Mouse (Mus musculus): ENCODE measurements at regions not wholly inside any gene's neighbourhood (a gene's known extent, or its start where the extent isn't known, plus 50 kb on each side); places are given as distances from the start of the nearest gene placed in this dataset.
"Not testable (repeated sequence)": the region's sequence is repeated elsewhere in the genome, so short reads cannot be mapped to it uniquely, and the experiment has no call there.

DNA sequence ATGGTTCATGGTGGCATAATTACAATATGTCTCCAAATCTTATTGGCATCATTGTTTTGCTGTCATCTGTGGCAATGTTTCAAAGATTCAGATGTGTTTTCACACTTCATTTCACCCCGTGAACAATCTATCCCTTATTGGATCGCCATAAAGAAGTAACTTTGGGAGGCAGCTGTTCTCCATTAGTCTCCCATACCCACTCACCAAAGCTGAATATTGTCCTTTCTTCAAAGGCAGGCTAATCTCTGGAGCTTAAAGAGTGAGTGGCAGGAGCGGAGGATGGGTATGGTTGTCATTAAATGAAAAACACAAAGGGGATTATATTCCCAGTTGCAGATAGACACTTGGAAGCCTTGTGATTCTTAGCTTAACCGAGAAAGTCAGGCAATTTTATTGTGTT lies 2660.3 kb upstream of the Gm12353 start:
- no peak overlapping the region for H3K27ac ChIP-seq (replicated peaks; ENCODE audit: low read depth, low read length)
- H3K36me3 ChIP-seq (ENCODE audit: control insufficient read depth, insufficient read depth, low read length), result no peaks in the 10 kb centered on the region
- no peaks in the 10 kb centered on the region for H3K27me3 ChIP-seq (ENCODE audit: control insufficient read depth, insufficient read depth, low read length)
- peak; percentile 17 for DNase-seq
- H3K4me1 ChIP-seq (ENCODE audit: control insufficient read depth, insufficient read depth, low read length), result peaks cover 4% of the 10 kb centered on the region; the same call in 1 of the 2 replicates
- H3K9me3 ChIP-seq (ENCODE audit: control insufficient read depth, low read length), result no peaks in the 10 kb centered on the region
- H3K4me2 ChIP-seq (ENCODE audit: low read length), result no peak overlapping the region
- no peak overlapping the region for H3K4me3 ChIP-seq (replicated peaks; ENCODE audit: low read depth, low read length)
- no peak for ATAC-seq (ENCODE audit: low FRiP score, low TSS enrichment)
- WGBS, result 9% methylated on average over 4 of the region's 4 CpGs
- no peak overlapping the region for H3K9ac ChIP-seq (replicated peaks; ENCODE audit: low read length)

DNA sequence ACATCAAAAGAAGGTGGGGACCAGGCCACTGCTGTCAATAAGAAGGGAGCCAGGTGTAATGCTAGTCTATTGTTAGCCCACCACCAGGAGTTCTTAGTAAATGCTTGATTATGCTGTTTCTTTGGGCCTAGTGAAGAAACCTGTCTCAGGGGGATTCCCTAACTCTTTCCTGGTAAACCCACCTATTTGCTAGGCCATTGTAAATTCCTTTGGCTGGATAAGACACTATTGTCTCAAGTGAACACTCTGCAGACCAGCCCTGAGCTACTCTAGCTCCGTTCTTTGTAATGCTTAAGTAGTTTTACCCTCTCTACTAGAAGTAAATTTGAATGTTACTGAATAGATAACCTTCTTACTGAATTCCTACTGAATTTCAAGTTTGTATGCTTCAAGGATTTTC lies 2650.7 kb upstream of the Gm12353 start:
- not testable (repeated sequence) for H3K27ac ChIP-seq (replicated peaks; ENCODE audit: low read depth, low read length); DNase-seq; H3K4me3 ChIP-seq (replicated peaks; ENCODE audit: low read depth, low read length); H3K4me2 ChIP-seq (ENCODE audit: low read length); H3K9me3 ChIP-seq (ENCODE audit: control insufficient read depth, low read length); H3K4me1 ChIP-seq (ENCODE audit: control insufficient read depth, insufficient read depth, low read length); H3K27me3 ChIP-seq (ENCODE audit: control insufficient read depth, insufficient read depth, low read length); ATAC-seq (ENCODE audit: low FRiP score, low TSS enrichment); H3K36me3 ChIP-seq (ENCODE audit: control insufficient read depth, insufficient read depth, low read length); H3K9ac ChIP-seq (replicated peaks; ENCODE audit: low read length)
- WGBS, result 59% methylated on average over 1 of the region's 1 CpGs

DNA sequence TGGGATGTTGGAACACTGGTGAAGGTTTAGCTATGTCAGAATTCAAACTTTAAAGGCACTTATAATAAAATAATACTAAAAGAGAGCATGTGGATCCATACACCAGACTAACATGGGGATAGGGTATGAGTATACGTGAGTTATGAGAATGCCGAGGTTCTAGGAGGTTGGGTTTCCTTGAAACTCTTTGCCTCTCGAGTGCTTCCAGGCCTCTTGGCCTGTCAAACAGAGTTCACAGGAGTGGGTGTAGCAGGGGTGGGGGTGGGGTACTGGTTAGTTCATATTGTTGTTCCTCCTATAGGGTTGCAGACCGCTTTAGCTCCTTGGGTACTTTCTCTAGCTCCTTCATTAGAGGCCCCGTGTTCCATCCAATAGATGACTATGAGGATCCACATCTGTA lies 2650.3 kb upstream of the Gm12353 start:
- H3K9ac ChIP-seq (replicated peaks; ENCODE audit: low read length); H3K27ac ChIP-seq (replicated peaks; ENCODE audit: low read depth, low read length); H3K36me3 ChIP-seq (ENCODE audit: control insufficient read depth, insufficient read depth, low read length); H3K27me3 ChIP-seq (ENCODE audit: control insufficient read depth, insufficient read depth, low read length); H3K4me2 ChIP-seq (ENCODE audit: low read length); H3K9me3 ChIP-seq (ENCODE audit: control insufficient read depth, low read length); H3K4me3 ChIP-seq (replicated peaks; ENCODE audit: low read depth, low read length); DNase-seq; ATAC-seq (ENCODE audit: low FRiP score, low TSS enrichment); H3K4me1 ChIP-seq (ENCODE audit: control insufficient read depth, insufficient read depth, low read length): not testable (repeated sequence)
- 90% methylated on average over 5 of the region's 5 CpGs for WGBS

DNA sequence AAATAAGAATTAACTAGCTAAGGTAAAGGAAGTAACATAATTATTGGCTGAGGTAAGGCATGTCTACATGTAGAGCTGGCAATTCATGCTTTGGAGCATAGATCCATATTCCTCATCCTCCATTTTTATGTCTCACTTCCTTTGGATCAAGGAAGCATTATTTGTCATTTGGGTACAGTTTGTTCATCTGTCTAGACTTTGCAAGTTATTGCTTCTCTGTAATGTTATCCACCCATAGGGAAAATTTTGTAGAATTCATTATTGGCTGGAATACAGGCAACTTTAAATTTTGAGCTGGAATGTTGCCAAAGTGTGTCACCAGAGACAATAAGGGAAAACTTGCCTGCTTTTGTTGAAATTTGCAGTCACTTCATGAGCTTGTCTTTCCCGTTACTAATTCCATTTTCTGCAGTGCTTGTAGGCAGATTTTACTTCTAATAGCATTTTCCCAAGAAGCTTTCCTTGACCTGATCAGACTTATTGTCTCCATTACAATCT lies 2623.5 kb upstream of the Gm12353 start:
- Histone ChIP-seq H3K9me3 (ENCODE audit: control insufficient read depth, low read length) (no peaks in the 10 kb centered on the region), H3K27ac (replicated peaks; ENCODE audit: low read depth, low read length) (no peak overlapping the region), H3K4me1 (ENCODE audit: control insufficient read depth, insufficient read depth, low read length) (no peaks in the 10 kb centered on the region), H3K9ac (replicated peaks; ENCODE audit: low read length) (no peak overlapping the region), H3K4me2 (ENCODE audit: low read length) (no peak overlapping the region), H3K4me3 (replicated peaks; ENCODE audit: low read depth, low read length) (no peak overlapping the region), H3K27me3 (ENCODE audit: control insufficient read depth, insufficient read depth, low read length) (no peaks in the 10 kb centered on the region), H3K36me3 (ENCODE audit: control insufficient read depth, insufficient read depth, low read length) (no peaks in the 10 kb centered on the region)
- 48% methylated on average over 1 of the region's 1 CpGs for WGBS
- DNase-seq, result peak; percentile 12
- ATAC-seq (ENCODE audit: low FRiP score, low TSS enrichment), result no peak

DNA sequence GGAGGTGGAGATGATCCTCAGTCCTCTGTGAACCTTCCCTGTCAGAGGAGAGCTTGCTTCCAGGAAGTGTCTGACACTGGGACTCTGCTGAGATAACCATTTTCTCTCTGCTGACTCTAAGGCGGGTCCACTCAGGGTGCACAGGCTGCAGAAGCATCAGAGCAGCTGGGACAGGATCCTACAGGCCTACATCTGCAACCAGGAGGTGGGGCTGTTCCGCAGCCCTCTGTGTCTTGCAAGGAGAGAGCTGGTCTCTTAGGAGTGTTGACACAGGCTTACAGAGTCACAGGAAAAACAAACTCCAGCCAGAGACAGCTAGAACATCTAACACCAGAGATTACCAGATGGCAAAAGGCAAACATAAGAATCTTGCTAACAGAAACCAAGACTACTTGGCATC lies 2578.6 kb upstream of the Gm12353 start:
- Histone ChIP-seq H3K4me3 (replicated peaks; ENCODE audit: low read depth, low read length) (no peak overlapping the region), H3K9ac (replicated peaks; ENCODE audit: low read length) (no peak overlapping the region), H3K27ac (replicated peaks; ENCODE audit: low read depth, low read length) (no peak overlapping the region), H3K36me3 (ENCODE audit: control insufficient read depth, insufficient read depth, low read length) (no peaks in the 10 kb centered on the region), H3K4me1 (ENCODE audit: control insufficient read depth, insufficient read depth, low read length) (no peaks in the 10 kb centered on the region), H3K4me2 (ENCODE audit: low read length) (no peak overlapping the region), H3K9me3 (ENCODE audit: control insufficient read depth, low read length) (no peaks in the 10 kb centered on the region), H3K27me3 (ENCODE audit: control insufficient read depth, insufficient read depth, low read length) (no peaks in the 10 kb centered on the region)
- ATAC-seq (ENCODE audit: low FRiP score, low TSS enrichment) (no peak), DNase-seq (peak; percentile 12)
- 37% methylated on average over 2 of the region's 2 CpGs for WGBS
